Mouse (Mus musculus) heart, embryonic 16.5 days (tissue): ENCODE measurements at regions not wholly inside any gene's neighbourhood (a gene's known extent, or its start where the extent isn't known, plus 50 kb on each side); places are given as distances from the start of the nearest gene placed in this dataset.

Experiments used
- ATAC-seq: fragments of 200-750 bp; cut with Nextera tagmentation; replicated peaks from 2 replicates; pipeline ENCODE4 v1.8.0; 2017; ENCODE audit warnings: moderate number of reproducible peaks; ENCODE audit not compliant: insufficient read depth, low FRiP score; ENCODE audit errors: extremely low read depth
- H3K27ac ChIP-seq: fragments of 300-500 bp; sonication (generic); 2 replicates; pipeline ENCODE4 v1.5.1; 2014; ENCODE audit warnings: mild to moderate bottlenecking, low read length, control low read depth, moderate library complexity
- H3K27me3 ChIP-seq: fragments of 300-500 bp; sonication (generic); 2 replicates; pipeline ENCODE4 v1.6.1; 2014; ENCODE audit warnings: low read length, mixed read lengths; ENCODE audit not compliant: control insufficient read depth, insufficient read depth
- H3K36me3 ChIP-seq: fragments of 300-500 bp; sonication (generic); 2 replicates; pipeline ENCODE4 v1.6.1; 2014; ENCODE audit not compliant: control insufficient read depth, insufficient read depth
- H3K4me1 ChIP-seq: fragments of 300-500 bp; sonication (generic); 2 replicates; pipeline ENCODE4 v1.6.1; 2014; ENCODE audit warnings: low read length, mixed read lengths; ENCODE audit not compliant: control insufficient read depth, insufficient read depth
- H3K4me2 ChIP-seq: fragments of 300-500 bp; sonication (generic); 2 replicates; pipeline ENCODE4 v1.6.1; 2014; ENCODE audit warnings: low read depth, mild to moderate bottlenecking, control low read depth, low read length
- H3K4me3 ChIP-seq: fragments of 300-500 bp; sonication (generic); 2 replicates; pipeline ENCODE4 v1.5.1; 2014; ENCODE audit warnings: mild to moderate bottlenecking, control low read depth, low read length
- H3K9ac ChIP-seq: fragments of 300-500 bp; sonication (generic); 2 replicates; pipeline ENCODE4 v1.6.1; 2014; ENCODE audit warnings: low read length, control low read depth
- H3K9me3 ChIP-seq: fragments of 300-500 bp; sonication (generic); replicated peaks from 2 replicates; pipeline ENCODE4 v1.6.1; 2016; ENCODE audit warnings: low read length; ENCODE audit not compliant: control insufficient read depth
- WGBS: fragments of 180-500 bp; shearing (Covaris S2); extraction: QIAGEN DNeasy Blood & Tissue Kit; methylation state at CpG from one replicate; pipeline ENCODE4 v1.1.7; 2014; 5-methylcytosine and 5-hydroxymethylcytosine counted together

- 75% methylated on average over 10 of the region's 10 CpGs for WGBS
- ATAC-seq = no peak
- no peaks in the 10 kb centered on the region for H3K36me3 ChIP-seq
- H3K4me1 ChIP-seq = peaks cover 4% of the 10 kb centered on the region; the same call in 1 of the 2 replicates
- H3K27ac ChIP-seq = no peak overlapping the region
- no peak overlapping the region for H3K9ac ChIP-seq
- H3K9me3 ChIP-seq = no peaks in the 10 kb centered on the region
- no peaks in the 10 kb centered on the region for H3K27me3 ChIP-seq
- no peak overlapping the region for H3K4me3 ChIP-seq
- no peak overlapping the region for H3K4me2 ChIP-seq
Observed at GRCm38 (mm10) chr10:45763160-45763955, 185.7 kb downstream of the Hace1 start.

DNA sequence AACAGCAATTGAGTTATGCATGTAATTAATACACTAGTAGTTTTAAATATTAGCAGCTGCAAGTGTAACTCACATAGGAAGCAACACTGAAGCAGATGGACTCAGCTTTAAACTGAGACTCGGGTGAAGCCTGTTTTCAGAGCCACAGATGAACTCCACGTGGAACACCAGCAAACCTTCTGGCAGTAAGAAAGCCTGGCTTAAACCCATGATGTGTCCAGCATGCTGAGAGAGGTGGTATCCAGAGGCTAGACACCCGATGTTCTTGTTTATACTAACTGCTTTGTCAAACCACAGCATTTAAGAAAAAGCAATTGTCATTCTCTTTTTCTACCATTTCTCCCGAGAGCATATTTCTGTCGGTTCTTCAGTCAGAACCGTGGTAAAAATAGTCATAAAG is 202.1 kb downstream of the Hace1 start:
- H3K9ac ChIP-seq = no peak overlapping the region
- H3K4me3 ChIP-seq = no peak overlapping the region
- no peak overlapping the region for H3K27ac ChIP-seq
- ATAC-seq = no peak
- no peaks in the 10 kb centered on the region for H3K9me3 ChIP-seq
- no peak overlapping the region for H3K4me2 ChIP-seq
- H3K27me3 ChIP-seq = no peaks in the 10 kb centered on the region
- H3K36me3 ChIP-seq = no peaks in the 10 kb centered on the region
- 19% methylated on average over 6 of the region's 6 CpGs for WGBS
- H3K4me1 ChIP-seq = peaks cover 2% of the 10 kb centered on the region; the same call in 1 of the 2 replicates

DNA sequence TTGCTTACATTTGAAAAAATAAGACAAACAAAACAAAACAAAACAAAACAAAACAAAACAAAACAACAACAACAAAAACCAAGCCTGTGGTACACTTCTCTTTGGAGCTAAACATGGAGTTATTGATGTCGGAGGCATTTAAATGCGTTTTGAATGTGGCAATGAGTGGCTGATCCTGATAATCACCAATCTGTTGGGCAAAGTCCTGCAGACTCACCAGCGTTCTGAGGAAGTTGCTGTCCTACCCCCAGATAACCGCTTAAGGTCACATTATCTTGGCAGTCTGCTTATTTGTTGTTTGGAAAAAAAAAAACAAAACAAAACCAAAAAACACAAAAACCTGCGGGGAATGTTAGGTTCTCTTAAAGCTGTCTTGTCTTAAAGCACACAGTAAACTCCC is 205.4 kb downstream of the Hace1 start:
- Histone ChIP-seq H3K9ac (no peak overlapping the region), H3K36me3 (no peaks in the 10 kb centered on the region), H3K4me1 (peaks cover 2% of the 10 kb centered on the region; the same call in 1 of the 2 replicates), H3K27me3 (no peaks in the 10 kb centered on the region), H3K9me3 (no peaks in the 10 kb centered on the region), H3K4me3 (no peak overlapping the region), H3K4me2 (no peak overlapping the region), H3K27ac (no peak overlapping the region)
- no peak for ATAC-seq
- WGBS = 52% methylated on average over 5 of the region's 5 CpGs

GRCm38 (mm10) chr10:45783461-45784149 is 206.0 kb downstream of the Hace1 start:
- H3K4me1 ChIP-seq = peaks cover 2% of the 10 kb centered on the region; the same call in 1 of the 2 replicates
- no peaks in the 10 kb centered on the region for H3K27me3 ChIP-seq
- no peak overlapping the region for H3K4me3 ChIP-seq
- no peak overlapping the region for H3K9ac ChIP-seq
- ATAC-seq = no peak
- no peaks in the 10 kb centered on the region for H3K36me3 ChIP-seq
- 55% methylated on average over 11 of the region's 11 CpGs for WGBS
- H3K9me3 ChIP-seq = no peaks in the 10 kb centered on the region
- H3K4me2 ChIP-seq = no peak overlapping the region
- no peak overlapping the region for H3K27ac ChIP-seq

- no peak overlapping the region for H3K27ac ChIP-seq
- no peaks in the 10 kb centered on the region for H3K9me3 ChIP-seq
- H3K4me3 ChIP-seq = no peak overlapping the region
- ATAC-seq = no peak
- no peaks in the 10 kb centered on the region for H3K36me3 ChIP-seq
- H3K27me3 ChIP-seq = no peaks in the 10 kb centered on the region
- WGBS = 35% methylated on average over 2 of the region's 2 CpGs
- no peak overlapping the region for H3K4me2 ChIP-seq
- peaks cover 2% of the 10 kb centered on the region; the same call in 1 of the 2 replicates for H3K4me1 ChIP-seq
- no peak overlapping the region for H3K9ac ChIP-seq
Observed at GRCm38 (mm10) chr10:45784150-45784479, 206.5 kb downstream of the Hace1 start.

DNA sequence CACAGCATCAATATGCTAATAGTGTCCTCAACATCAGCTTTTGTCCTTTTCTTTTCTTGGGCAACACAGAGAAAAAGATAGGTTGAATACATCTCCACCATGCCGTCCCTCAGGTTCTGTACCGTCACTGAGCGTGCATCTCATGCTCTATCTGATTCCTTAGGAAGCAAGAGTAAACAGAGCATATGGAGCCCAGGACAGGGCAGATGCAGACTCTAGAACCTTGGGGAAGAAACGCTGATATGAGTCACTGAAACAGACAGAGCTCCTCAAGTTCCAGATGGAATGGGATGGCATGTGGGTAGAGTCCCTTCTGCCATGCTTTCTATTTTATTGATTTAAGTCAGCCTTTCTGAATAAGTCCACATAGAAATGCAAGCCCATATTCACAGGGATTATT is 206.9 kb downstream of the Hace1 start:
- no peak for ATAC-seq
- Histone ChIP-seq H3K4me2 (no peak overlapping the region), H3K27ac (no peak overlapping the region)

GRCm38 (mm10) chr10:45788356-45788755 is 210.7 kb downstream of the Hace1 start:
- Histone ChIP-seq H3K27me3 (no peaks in the 10 kb centered on the region), H3K27ac (no peak overlapping the region), H3K4me3 (no peak overlapping the region), H3K36me3 (no peaks in the 10 kb centered on the region), H3K9me3 (no peaks in the 10 kb centered on the region), H3K4me1 (no peaks in the 10 kb centered on the region), H3K9ac (no peak overlapping the region), H3K4me2 (no peak overlapping the region)
- no peak for ATAC-seq
- WGBS = 58% methylated on average over 1 of the region's 1 CpGs

More for the DNA sequence above, 206.9 kb downstream of the Hace1 start:
- Histone ChIP-seq H3K36me3 (no peaks in the 10 kb centered on the region), H3K9me3 (no peaks in the 10 kb centered on the region), H3K4me3 (no peak overlapping the region), H3K4me1 (peaks cover 2% of the 10 kb centered on the region; the same call in 1 of the 2 replicates), H3K9ac (no peak overlapping the region), H3K27me3 (no peaks in the 10 kb centered on the region)
- 84% methylated on average over 4 of the region's 4 CpGs for WGBS

DNA sequence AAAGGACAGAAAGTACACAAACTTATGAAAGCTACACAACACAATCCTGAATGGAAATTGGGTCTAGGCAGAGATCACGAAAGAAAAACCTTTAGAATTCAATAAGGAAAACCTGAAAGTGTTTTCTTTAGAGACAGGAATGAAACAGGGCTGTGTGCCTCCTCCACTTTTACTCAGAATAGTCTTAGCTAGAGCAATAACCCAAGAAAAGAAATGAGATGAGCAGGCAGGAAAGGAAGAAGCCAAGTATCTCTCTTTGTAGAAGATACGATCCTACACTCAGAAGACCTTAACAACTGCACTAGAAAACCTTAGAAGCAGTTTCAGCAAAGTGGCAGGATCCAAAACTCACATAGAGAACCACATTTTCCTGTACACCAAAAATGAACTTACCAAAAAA is 218.0 kb downstream of the Hace1 start:
- H3K27ac ChIP-seq = no peak overlapping the region
- no peak overlapping the region for H3K4me3 ChIP-seq
- no peaks in the 10 kb centered on the region for H3K36me3 ChIP-seq
- no peaks in the 10 kb centered on the region for H3K27me3 ChIP-seq
- H3K4me1 ChIP-seq = no peaks in the 10 kb centered on the region
- H3K9ac ChIP-seq = no peak overlapping the region
- H3K4me2 ChIP-seq = no peak overlapping the region
- WGBS = 73% methylated on average over 2 of the region's 2 CpGs
- ATAC-seq = no peak
- H3K9me3 ChIP-seq = no peaks in the 10 kb centered on the region

- no peak overlapping the region for H3K4me3 ChIP-seq
- no peak overlapping the region for H3K27ac ChIP-seq
- no peaks in the 10 kb centered on the region for H3K4me1 ChIP-seq
- no peak overlapping the region for H3K9ac ChIP-seq
- no peaks in the 10 kb centered on the region for H3K36me3 ChIP-seq
- H3K4me2 ChIP-seq = no peak overlapping the region
- WGBS = 50% methylated on average over 12 of the region's 12 CpGs
- H3K27me3 ChIP-seq = no peaks in the 10 kb centered on the region
- H3K9me3 ChIP-seq = no peaks in the 10 kb centered on the region
- no peak for ATAC-seq
Observed at GRCm38 (mm10) chr10:45800070-45800851, 222.6 kb downstream of the Hace1 start.
